Mouse (Mus musculus) neural tube, embryonic 12.5 days (tissue): ENCODE data around the gene Foxp4. TPM values are rescaled to one million over a fixed set of nuclear protein-coding genes. Genes with fewer than 3 reads are reported as not detected.

Source experiments
- ATAC-seq: fragments of 200-750 bp; cut with Nextera tagmentation; 2 replicates; pipeline ENCODE4 v1.8.0; 2017; ENCODE audit warnings: low read depth, mild to moderate bottlenecking, moderate TSS enrichment, moderate library complexity; ENCODE audit not compliant: low FRiP score
- H3K27ac ChIP-seq: fragments of 300-500 bp; sonication (generic); 2 replicates; pipeline ENCODE4 v1.5.1; 2016
- H3K27me3 ChIP-seq: fragments of 300-500 bp; sonication (generic); replicated peaks from 2 replicates; pipeline ENCODE4 v1.6.1; 2016; ENCODE audit warnings: mild to moderate bottlenecking
- H3K36me3 ChIP-seq: fragments of 300-500 bp; sonication (generic); 2 replicates; pipeline ENCODE4 v1.6.1; 2016; ENCODE audit warnings: mild to moderate bottlenecking
- H3K4me1 ChIP-seq: fragments of 300-500 bp; sonication (generic); 2 replicates; pipeline ENCODE4 v1.6.1; 2016
- H3K4me2 ChIP-seq: fragments of 300-500 bp; sonication (generic); replicated peaks from 2 replicates; pipeline ENCODE4 v1.6.1; 2016; ENCODE audit warnings: mild to moderate bottlenecking
- H3K4me3 ChIP-seq: fragments of 300-500 bp; sonication (generic); 2 replicates; pipeline ENCODE4 v1.5.1; 2016
- H3K9ac ChIP-seq: fragments of 300-500 bp; sonication (generic); 2 replicates; pipeline ENCODE4 v1.6.1; 2016; ENCODE audit warnings: mild to moderate bottlenecking
- H3K9me3 ChIP-seq: fragments of 300-500 bp; sonication (generic); 2 replicates; pipeline ENCODE4 v1.6.1; 2016; ENCODE audit warnings: mild to moderate bottlenecking
- WGBS: fragments of 180-500 bp; shearing (Covaris S2); methylation state at CpG from one replicate; pipeline ENCODE4 v1.1.7; 2016; 5-methylcytosine and 5-hydroxymethylcytosine counted together
- polyA plus RNA-seq: library from polyadenylated mRNA; unstranded; fragments of >200 nt; fragmentation: Nextera tagmentation; extraction: Ambion mirVana; gene quantifications from 2 replicates; pipeline ENCODE4 v1.2.1, GENCODE M21; 2016

The Foxp4 gene
- polyA plus RNA-seq, 1 experiment from 2014 or later = 31.8 TPM

DNA sequence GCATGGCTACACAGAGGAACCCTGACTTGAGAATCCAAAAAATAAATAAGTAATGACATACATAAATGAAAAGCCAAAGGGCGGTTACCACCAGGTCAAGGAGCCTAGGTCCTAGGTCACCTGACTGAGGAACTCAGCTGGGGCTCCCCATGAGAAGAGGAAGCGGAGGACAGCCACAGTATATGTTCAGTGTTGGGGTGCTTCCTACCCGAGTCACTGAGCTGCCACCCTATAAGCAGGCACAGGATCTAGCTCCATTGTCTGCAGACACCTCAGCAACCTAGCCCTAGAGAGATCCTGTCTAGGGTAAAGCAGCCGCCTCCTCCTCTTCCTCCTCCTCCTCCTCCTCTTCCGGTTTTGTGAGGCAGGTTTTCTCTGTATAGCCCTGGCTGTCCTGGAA is 41.3 kb downstream of the Foxp4 start:
- Histone ChIP-seq H3K4me2 (no peak overlapping the region), H3K27me3 (no peaks in the 10 kb centered on the region), H3K4me3 (no peak overlapping the region), H3K36me3 (peaks cover 12% of the 10 kb centered on the region; the same call in 1 of the 2 replicates), H3K9ac (no peak overlapping the region), H3K4me1 (peaks cover 53% of the 10 kb centered on the region), H3K9me3 (no peaks in the 10 kb centered on the region), H3K27ac (no peak overlapping the region)
- no peak for ATAC-seq
- WGBS = 88% methylated on average over 5 of the region's 5 CpGs

DNA sequence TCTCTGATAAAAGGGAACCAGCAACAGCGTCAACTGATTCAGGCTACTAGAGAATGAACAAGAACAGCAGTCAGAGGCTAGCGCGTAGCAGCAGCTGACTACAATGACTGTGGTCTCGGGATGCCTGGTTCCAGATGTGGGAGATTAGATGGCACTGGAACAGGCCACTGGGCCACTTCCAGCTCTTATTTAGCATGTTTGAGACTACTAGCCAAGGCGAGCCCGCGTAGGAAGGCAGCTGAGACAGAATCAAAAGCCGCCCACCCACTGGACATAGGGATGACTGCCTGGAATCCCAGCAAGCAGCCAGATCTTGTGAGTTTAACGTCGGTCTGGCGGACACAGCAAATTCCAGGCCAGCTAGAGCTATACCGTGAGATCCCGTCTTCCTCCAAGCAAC is 43.1 kb downstream of the Foxp4 start:
- no peak overlapping the region for H3K9ac ChIP-seq
- no peak overlapping the region for H3K4me3 ChIP-seq
- no peak overlapping the region for H3K27ac ChIP-seq
- H3K9me3 ChIP-seq = no peaks in the 10 kb centered on the region
- WGBS = 72% methylated on average over 13 of the region's 13 CpGs
- peaks cover 12% of the 10 kb centered on the region; the same call in 1 of the 2 replicates for H3K36me3 ChIP-seq
- no peak overlapping the region for H3K4me2 ChIP-seq
- no peak for ATAC-seq
- H3K27me3 ChIP-seq = no peaks in the 10 kb centered on the region
- peaks cover 53% of the 10 kb centered on the region for H3K4me1 ChIP-seq

DNA sequence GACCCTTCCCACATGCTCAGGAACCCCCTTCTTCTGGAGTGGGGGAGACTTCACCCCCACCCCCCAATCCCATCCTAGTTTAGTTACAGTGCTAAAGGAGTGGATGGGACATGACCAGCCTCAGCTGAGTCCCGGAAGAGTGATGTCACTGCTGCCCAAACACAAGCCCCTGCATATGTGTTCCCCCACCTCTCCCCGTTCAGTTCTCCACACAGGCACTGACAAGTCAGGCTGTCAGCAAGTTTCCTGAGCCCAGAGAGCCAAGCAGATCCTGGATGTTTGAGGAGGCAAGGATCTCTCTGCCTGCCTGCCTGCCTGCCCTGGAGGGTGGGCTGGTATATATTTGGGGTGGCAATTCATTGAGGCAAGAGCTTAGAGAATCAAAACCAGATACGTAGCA is 45.2 kb downstream of the Foxp4 start:
- peak overlapping the region; percentile 61 for H3K4me2 ChIP-seq

DNA sequence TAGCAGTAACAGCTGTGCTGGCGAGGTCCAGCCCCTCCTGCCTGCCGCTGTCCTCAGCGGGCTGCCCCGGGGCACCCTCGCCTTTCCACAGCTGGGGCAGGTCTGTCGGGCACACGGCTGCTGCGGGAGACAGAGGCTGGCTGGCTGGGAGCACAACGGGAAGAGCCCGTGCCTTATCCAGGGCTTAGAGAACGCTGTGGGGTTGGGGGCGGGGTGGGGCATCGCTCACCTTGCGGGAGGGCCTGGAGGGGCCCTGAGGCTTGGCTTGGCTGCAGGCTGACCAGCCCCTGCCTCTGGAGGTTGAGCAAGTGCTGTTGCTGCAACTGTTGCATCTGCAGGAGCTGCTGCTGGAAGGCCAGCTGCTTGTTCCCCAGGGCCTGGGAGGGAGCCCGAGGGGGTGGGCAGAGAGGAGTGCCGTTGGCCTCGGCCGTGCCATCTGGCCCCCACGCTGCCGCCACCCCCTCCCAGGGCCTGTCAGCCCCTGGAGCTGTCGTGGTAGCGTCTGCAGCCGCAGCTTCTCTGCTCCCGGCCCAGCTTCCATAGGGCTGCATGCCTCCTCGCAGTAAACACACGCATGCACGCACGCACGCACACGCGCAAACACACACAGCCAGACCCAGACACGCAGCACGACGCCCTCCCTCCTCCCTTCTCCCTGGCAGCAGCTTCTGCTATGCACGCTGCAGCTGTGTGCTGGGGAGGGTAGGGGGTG is 45.9 kb downstream of the Foxp4 start:
- Histone ChIP-seq H3K36me3 (peaks cover 21% of the 10 kb centered on the region), H3K4me1 (peaks cover 71% of the 10 kb centered on the region), H3K9me3 (no peaks in the 10 kb centered on the region), H3K27ac (peak overlapping the region; percentile 26; the same call in 1 of the 2 replicates), H3K27me3 (no peaks in the 10 kb centered on the region), H3K4me2 (peak overlapping the region; percentile 61), H3K4me3 (peak overlapping the region; percentile 20), H3K9ac (peak overlapping the region; percentile 56)
- WGBS = 7% methylated on average over 35 of the region's 35 CpGs
- peak; percentile 58 for ATAC-seq

More for the DNA sequence above, 45.2 kb downstream of the Foxp4 start:
- Histone ChIP-seq H3K27ac (no peak overlapping the region), H3K9me3 (no peaks in the 10 kb centered on the region), H3K36me3 (peaks cover 23% of the 10 kb centered on the region), H3K27me3 (no peaks in the 10 kb centered on the region), H3K9ac (no peak overlapping the region; the same call in 1 of the 2 replicates), H3K4me3 (no peak overlapping the region), H3K4me1 (peaks cover 66% of the 10 kb centered on the region)
- ATAC-seq = peak; percentile 7; the same call in 1 of the 2 replicates
- 16% methylated on average over 3 of the region's 3 CpGs for WGBS

DNA sequence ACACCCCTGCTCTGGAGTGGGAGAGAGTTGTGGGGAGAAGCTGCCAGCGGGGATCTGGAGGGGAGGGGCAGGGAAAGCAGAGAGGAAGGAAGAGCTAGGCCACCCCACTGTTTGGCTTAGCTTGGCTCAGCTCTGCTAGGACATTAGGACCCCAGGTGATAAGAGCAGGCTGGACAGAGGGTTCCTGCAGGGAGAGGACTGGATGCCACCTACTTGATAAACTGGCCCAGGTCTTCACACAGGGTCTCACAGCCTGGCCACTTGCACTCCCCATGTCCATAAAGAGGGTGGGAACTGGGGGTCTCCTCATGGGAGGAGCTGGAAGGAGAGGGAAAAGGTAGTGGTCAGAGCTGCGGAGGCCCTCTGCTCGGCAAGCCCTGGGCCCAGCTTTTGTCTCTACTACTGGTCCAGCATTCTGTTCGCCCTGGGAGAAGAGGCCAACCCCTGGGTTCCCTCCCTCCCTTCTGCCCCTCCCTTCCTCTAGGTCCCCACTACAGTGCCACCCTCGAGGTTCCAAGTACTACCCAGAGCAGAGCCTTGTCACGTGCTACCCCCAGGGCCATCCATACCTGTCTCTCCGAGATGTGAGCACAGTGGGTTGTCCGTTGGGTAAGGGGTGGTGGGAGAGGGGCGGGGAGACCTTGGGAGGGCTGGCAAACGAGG is 46.6 kb downstream of the Foxp4 start:
- Histone ChIP-seq H3K36me3 (peaks cover 21% of the 10 kb centered on the region), H3K9ac (peak overlapping the region; percentile 56), H3K27ac (peak overlapping the region; percentile 66), H3K9me3 (no peaks in the 10 kb centered on the region), H3K4me1 (peaks cover 78% of the 10 kb centered on the region), H3K27me3 (no peaks in the 10 kb centered on the region), H3K4me3 (no peak overlapping the region), H3K4me2 (peak overlapping the region; percentile 61)
- 23% methylated on average over 10 of the region's 10 CpGs for WGBS
- ATAC-seq = peak; percentile 15

DNA sequence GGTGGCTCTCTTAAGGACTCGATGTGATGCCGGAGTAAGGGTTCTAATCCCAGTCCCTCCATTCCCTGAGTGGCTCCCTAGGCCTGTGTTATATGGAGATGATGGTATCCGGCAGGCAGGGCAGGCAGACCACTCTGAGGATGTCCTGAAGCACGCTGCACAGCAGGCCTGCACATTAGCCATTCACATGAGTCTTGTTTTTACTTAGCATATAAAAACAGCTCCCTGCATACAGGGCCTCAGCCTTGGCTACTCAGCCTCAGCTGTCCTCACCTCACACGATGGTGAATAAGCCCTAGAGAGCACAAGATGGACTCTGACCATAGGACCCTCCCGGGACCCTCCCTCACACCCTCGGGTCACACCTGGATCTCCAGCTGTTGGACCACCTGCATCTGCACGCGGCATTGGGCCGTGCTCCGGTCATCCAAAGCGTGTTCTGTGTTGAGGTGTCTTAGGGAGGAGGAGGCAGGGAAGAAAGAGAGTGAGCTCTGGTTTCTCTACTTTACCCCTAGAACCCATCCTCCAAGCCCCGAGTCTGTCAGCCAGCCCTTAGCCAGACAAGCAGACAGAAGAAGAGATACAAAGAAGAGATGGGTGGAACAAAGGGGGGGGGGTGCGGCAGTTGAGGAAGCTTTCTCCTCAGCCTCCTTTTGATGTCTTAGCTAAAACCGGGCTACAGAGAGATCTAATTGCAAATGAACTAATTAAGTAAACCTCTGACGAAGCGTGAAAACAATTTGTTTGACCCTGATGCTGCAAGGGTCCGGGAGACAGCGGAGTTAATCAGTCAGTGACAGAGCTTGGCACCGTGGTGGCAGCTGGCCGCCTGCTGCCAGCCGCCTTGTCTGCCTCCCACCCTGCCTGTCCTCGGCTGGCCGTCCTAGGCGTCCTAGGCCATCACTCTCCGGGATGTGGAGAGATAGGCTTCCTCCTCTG is 47.4 kb downstream of the Foxp4 start:
- Histone ChIP-seq H3K9ac (peak overlapping the region; percentile 56; the same call in 1 of the 2 replicates), H3K36me3 (peaks cover 21% of the 10 kb centered on the region), H3K9me3 (no peaks in the 10 kb centered on the region), H3K27ac (peak overlapping the region; percentile 66), H3K27me3 (no peaks in the 10 kb centered on the region), H3K4me3 (no peak overlapping the region), H3K4me2 (peak overlapping the region; percentile 61), H3K4me1 (peaks cover 80% of the 10 kb centered on the region)
- ATAC-seq = peak; percentile 55
- 17% methylated on average over 26 of the region's 26 CpGs for WGBS

DNA sequence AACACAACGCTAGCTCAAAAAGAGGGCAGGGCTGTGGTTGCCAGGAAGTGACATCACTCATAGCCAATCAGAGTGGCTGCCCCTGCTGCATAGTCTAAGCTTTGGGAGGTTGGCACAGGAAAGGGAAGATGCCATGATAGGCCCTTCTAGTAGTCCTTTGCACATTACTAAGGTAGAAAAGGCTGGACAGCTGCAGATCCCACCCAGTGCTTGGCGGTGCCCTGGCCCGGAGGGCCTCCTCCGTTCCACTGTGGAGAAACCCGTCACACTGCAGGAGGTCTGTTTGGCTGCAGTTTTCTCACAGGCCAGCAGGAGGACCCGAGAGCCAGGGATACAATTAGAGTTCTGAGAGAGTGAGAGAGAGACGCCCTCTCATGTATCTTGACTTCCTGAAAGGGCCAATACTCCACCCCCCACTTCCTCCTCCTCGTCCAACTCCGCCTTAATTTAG is 51.1 kb downstream of the Foxp4 start:
- H3K36me3 ChIP-seq = peaks cover 46% of the 10 kb centered on the region
- 11% methylated on average over 9 of the region's 9 CpGs for WGBS
- peak; percentile 7 for ATAC-seq
- no peak overlapping the region for H3K9ac ChIP-seq
- H3K27me3 ChIP-seq = no peaks in the 10 kb centered on the region
- H3K9me3 ChIP-seq = no peaks in the 10 kb centered on the region
- H3K4me3 ChIP-seq = no peak overlapping the region
- peaks cover 59% of the 10 kb centered on the region for H3K4me1 ChIP-seq
- peak overlapping the region; percentile 45 for H3K4me2 ChIP-seq
- no peak overlapping the region for H3K27ac ChIP-seq

DNA sequence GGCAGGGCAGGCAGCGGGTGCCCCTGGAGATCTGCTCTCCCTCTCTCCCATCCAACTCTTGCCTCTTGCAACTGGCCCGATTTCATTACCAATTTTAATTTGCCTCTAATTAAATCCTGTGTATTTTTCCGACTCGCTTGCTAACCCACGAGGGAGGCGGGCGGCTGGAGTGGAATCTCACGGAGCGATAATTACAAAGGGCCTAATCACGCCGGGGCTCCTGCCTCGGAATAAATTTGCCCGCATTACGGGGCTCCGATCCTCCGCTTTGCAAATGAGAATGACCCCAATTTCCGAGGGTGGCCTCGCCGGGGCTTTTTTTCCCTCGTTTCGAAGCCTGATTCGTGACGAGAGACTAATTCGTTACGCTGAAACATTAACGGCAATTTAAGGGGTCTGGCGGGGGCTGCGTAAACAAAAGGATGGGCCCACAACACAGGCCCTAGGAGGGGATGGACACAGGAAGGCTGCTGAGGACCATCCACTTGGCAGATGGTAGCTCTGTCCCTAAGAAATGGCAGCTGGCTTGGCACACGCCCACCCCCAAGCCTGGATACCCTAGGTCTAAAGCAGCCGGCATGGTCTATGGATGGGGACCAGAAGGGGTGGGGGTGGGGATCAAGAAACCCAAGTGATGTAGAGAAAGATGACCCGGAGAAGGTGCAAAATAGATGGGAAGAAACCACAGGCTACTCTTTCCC is 52.0 kb downstream of the Foxp4 start:
- H3K9ac ChIP-seq = no peak overlapping the region
- H3K36me3 ChIP-seq = peaks cover 47% of the 10 kb centered on the region
- no peaks in the 10 kb centered on the region for H3K9me3 ChIP-seq
- peak; percentile 35 for ATAC-seq
- no peaks in the 10 kb centered on the region for H3K27me3 ChIP-seq
- 39% methylated on average over 31 of the region's 31 CpGs for WGBS
- H3K4me1 ChIP-seq = peaks cover 50% of the 10 kb centered on the region
- H3K4me3 ChIP-seq = no peak overlapping the region
- H3K27ac ChIP-seq = peak overlapping the region; percentile 33; the same call in 1 of the 2 replicates
- peak overlapping the region; percentile 38 for H3K4me2 ChIP-seq

DNA sequence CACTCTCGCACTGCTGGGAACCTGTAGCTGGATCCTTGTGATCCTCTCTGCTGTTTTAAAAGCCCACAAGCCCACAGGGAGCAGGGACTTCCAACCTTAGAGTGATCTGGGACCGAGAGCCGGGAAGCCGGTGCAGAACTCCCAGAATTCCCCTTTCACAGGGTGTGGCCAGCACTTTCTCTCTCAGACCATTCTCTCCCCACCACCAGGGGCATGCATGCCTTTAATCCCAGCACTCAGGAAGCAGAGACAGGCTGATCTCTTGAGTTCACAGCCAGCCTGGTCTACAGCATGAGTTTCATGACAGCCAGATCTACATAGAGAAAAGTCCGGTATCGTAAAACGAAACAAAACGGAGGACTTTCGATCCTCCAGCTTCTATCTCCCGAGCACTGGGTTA is 54.6 kb downstream of the Foxp4 start:
- no peak for ATAC-seq

DNA sequence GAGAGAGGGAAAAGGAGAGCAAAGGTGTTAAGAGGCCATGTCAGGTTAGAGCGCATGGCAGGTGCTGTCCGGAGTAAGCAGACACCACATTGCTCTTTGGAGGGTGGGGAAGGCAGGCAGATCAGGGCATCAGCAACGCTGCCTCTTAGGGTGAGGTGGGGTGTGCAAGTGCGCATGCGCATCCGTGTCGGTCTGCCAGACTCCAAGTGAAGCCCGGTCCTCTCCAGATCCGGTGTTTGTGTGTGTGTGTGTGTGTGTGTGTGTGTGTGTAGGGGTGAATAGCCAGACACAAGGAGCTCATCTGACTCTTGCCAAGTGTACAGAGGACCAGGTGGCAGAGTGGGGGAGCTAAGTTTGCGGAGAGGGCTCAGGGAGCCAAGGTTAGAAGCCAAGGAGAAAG is 58.4 kb downstream of the Foxp4 start:
- Histone ChIP-seq H3K4me1 (peaks cover 12% of the 10 kb centered on the region), H3K4me3 (no peak overlapping the region), H3K9ac (no peak overlapping the region), H3K27ac (no peak overlapping the region), H3K9me3 (no peaks in the 10 kb centered on the region), H3K4me2 (no peak overlapping the region), H3K27me3 (no peaks in the 10 kb centered on the region), H3K36me3 (peaks cover 31% of the 10 kb centered on the region)
- ATAC-seq = no peak
- WGBS = 70% methylated on average over 10 of the region's 10 CpGs

More for the DNA sequence above, 54.6 kb downstream of the Foxp4 start:
- H3K4me1 ChIP-seq = peaks cover 25% of the 10 kb centered on the region
- peaks cover 45% of the 10 kb centered on the region for H3K36me3 ChIP-seq
- WGBS = 95% methylated on average over 10 of the region's 10 CpGs
- H3K4me2 ChIP-seq = no peak overlapping the region
- H3K9me3 ChIP-seq = no peaks in the 10 kb centered on the region
- no peak overlapping the region for H3K9ac ChIP-seq
- H3K27me3 ChIP-seq = no peaks in the 10 kb centered on the region
- no peak overlapping the region for H3K4me3 ChIP-seq
- no peak overlapping the region for H3K27ac ChIP-seq

DNA sequence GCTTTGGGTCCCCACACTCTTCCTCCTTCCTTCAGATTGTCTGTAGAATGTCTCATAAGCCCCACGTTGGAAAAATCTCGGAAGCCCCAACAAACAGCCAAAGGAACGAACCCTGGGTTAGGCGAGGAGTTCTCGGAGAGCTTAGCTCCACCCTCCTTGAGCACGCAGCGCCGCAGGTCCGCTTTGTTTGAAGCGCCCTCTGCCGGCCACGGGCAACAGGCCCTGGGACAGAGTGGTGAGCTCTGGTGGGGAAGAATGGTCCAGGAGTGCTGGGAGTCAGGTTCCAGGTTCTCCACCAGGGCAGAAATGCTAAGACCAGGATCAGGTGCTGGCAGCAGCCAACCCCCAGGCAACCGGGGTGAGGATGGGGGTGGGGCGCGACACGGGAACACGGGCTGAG is 59.9 kb downstream of the Foxp4 start:
- ATAC-seq = peak; percentile 71
- peak overlapping the region; percentile 45 for H3K4me2 ChIP-seq
- no peak overlapping the region for H3K27ac ChIP-seq

More for the DNA sequence above, 59.9 kb downstream of the Foxp4 start:
- WGBS = 2% methylated on average over 17 of the region's 17 CpGs
- Histone ChIP-seq H3K4me1 (peaks cover 12% of the 10 kb centered on the region), H3K9me3 (no peaks in the 10 kb centered on the region), H3K27me3 (no peaks in the 10 kb centered on the region), H3K4me3 (0 out of 2 replicates have a peak overlapping the region, but pooled peaks have one; percentile 1), H3K9ac (no peak overlapping the region), H3K36me3 (peaks cover 16% of the 10 kb centered on the region)
